Mouse (Mus musculus): ENCODE results near the gene Nus1. TPM values are rescaled to one million over a fixed set of nuclear protein-coding genes. Genes with fewer than 3 reads are reported as not detected.

Nus1 gene
- total and polyA plus RNA-seq, 2 experiments from 2014 or later: 7.2 to 11.6 TPM

GRCm38 (mm10) chr10:52396647-52397046 is 20.7 kb upstream of the Nus1 start:
- ATAC-seq (ENCODE audit: insufficient read depth, low read depth): no peak
- WGBS: 82% methylated on average over 3 of the region's 3 CpGs
- no peak overlapping the region for H3K27ac ChIP-seq (ENCODE audit: low read depth)
- H3K4me3 ChIP-seq (ENCODE audit: low read depth, low read length): no peak overlapping the region
- DNase-seq (ENCODE audit: low spot score): no peak
- TF ChIP-seq CTCF (IDR thresholded peaks at IDR 0.05; ENCODE audit: low read depth): no peak
- no peak overlapping the region for H3K9ac ChIP-seq (replicated peaks; ENCODE audit: low read depth, low read length)
- no peaks in the 10 kb centered on the region for H3K9me3 ChIP-seq (replicated peaks; ENCODE audit: control insufficient read depth, low read length)
- no peaks in the 10 kb centered on the region for H3K36me3 ChIP-seq (replicated peaks; ENCODE audit: control insufficient read depth, insufficient read depth, low read length)
- H3K4me1 ChIP-seq (ENCODE audit: control insufficient read depth, insufficient read depth): no peaks in the 10 kb centered on the region
- H3K4me2 ChIP-seq (ENCODE audit: low read depth, low read length): no peak overlapping the region
- no peaks in the 10 kb centered on the region for H3K27me3 ChIP-seq (ENCODE audit: control insufficient read depth, insufficient read depth, low read length)

- WGBS: 60% methylated on average over 2 of the region's 2 CpGs
- Histone ChIP-seq H3K4me2 (ENCODE audit: low read depth, low read length) (no peak overlapping the region), H3K9ac (replicated peaks; ENCODE audit: low read depth, low read length) (no peak overlapping the region), H3K27me3 (ENCODE audit: control insufficient read depth, insufficient read depth, low read length) (no peaks in the 10 kb centered on the region), H3K9me3 (replicated peaks; ENCODE audit: control insufficient read depth, low read length) (no peaks in the 10 kb centered on the region), H3K27ac (ENCODE audit: low read depth) (no peak overlapping the region), H3K4me1 (ENCODE audit: control insufficient read depth, insufficient read depth) (no peaks in the 10 kb centered on the region), H3K36me3 (replicated peaks; ENCODE audit: control insufficient read depth, insufficient read depth, low read length) (no peaks in the 10 kb centered on the region), H3K4me3 (ENCODE audit: low read depth, low read length) (no peak overlapping the region)
- TF ChIP-seq CTCF (IDR thresholded peaks at IDR 0.05; ENCODE audit: low read depth): no peak
- no peak for TF ChIP-seq EP300 (IDR thresholded peaks at IDR 0.05; ENCODE audit: low read depth)
- DNase-seq (ENCODE audit: low spot score): no peak
- no peak for ATAC-seq (ENCODE audit: insufficient read depth, low read depth)
These were observed 18.6 kb upstream of the Nus1 start for GRCm38 (mm10) chr10:52398715-52399114.

GRCm38 (mm10) chr10:52399722-52400121 is 17.6 kb upstream of the Nus1 start:
- Histone ChIP-seq H3K27ac (ENCODE audit: low read depth) (no peak overlapping the region), H3K4me2 (ENCODE audit: low read depth, low read length) (no peak overlapping the region), H3K36me3 (replicated peaks; ENCODE audit: control insufficient read depth, insufficient read depth, low read length) (no peaks in the 10 kb centered on the region), H3K27me3 (ENCODE audit: control insufficient read depth, insufficient read depth, low read length) (no peaks in the 10 kb centered on the region), H3K9ac (replicated peaks; ENCODE audit: low read depth, low read length) (no peak overlapping the region), H3K4me1 (ENCODE audit: control insufficient read depth, insufficient read depth) (no peaks in the 10 kb centered on the region), H3K9me3 (replicated peaks; ENCODE audit: control insufficient read depth, low read length) (no peaks in the 10 kb centered on the region), H3K4me3 (ENCODE audit: low read depth, low read length) (no peak overlapping the region)
- 41% methylated on average over 3 of the region's 3 CpGs for WGBS
- no peak for TF ChIP-seq EP300 (IDR thresholded peaks at IDR 0.05; ENCODE audit: low read depth)
- no peak for TF ChIP-seq CTCF (IDR thresholded peaks at IDR 0.05; ENCODE audit: low read depth)
- no peak for ATAC-seq (ENCODE audit: insufficient read depth, low read depth)
- DNase-seq (ENCODE audit: low spot score): no peak

DNA sequence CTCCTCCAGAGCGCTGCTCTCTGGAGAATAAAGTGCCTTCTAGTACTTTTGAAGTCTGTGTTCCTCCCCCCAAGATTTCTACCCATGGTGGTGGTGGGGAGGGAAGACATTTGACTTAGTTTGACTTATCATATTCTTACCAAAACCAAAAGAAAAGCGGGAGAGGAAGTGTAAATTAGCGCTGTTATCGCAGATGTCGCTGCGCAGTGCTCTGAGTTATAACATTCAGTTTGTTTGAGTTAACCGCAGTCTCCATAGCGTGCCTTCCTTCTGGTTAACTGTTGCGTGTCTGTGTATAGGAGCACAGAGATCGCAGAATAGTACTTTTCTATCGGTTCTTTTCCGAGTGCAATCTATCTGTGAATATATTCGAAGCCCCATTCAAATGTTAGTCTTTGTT is 12.2 kb upstream of the Nus1 start:
- H3K36me3 ChIP-seq (replicated peaks; ENCODE audit: control insufficient read depth, insufficient read depth, low read length): no peaks in the 10 kb centered on the region
- no peaks in the 10 kb centered on the region for H3K9me3 ChIP-seq (replicated peaks; ENCODE audit: control insufficient read depth, low read length)
- TF ChIP-seq CTCF (IDR thresholded peaks at IDR 0.05; ENCODE audit: low read depth) (no peak), EP300 (IDR thresholded peaks at IDR 0.05; ENCODE audit: low read depth) (no peak)
- no peak overlapping the region for H3K4me3 ChIP-seq (ENCODE audit: low read depth, low read length)
- ATAC-seq (ENCODE audit: insufficient read depth, low read depth): no peak
- no peak overlapping the region for H3K9ac ChIP-seq (replicated peaks; ENCODE audit: low read depth, low read length)
- 83% methylated on average over 13 of the region's 13 CpGs for WGBS
- no peak overlapping the region for H3K27ac ChIP-seq (ENCODE audit: low read depth)
- no peak for DNase-seq (ENCODE audit: low spot score)
- H3K4me1 ChIP-seq (ENCODE audit: control insufficient read depth, insufficient read depth): no peaks in the 10 kb centered on the region
- no peaks in the 10 kb centered on the region for H3K27me3 ChIP-seq (ENCODE audit: control insufficient read depth, insufficient read depth, low read length)
- H3K4me2 ChIP-seq (ENCODE audit: low read depth, low read length): no peak overlapping the region

GRCm38 (mm10) chr10:52407526-52407925 is 9.8 kb upstream of the Nus1 start:
- no peak for TF ChIP-seq CTCF (IDR thresholded peaks at IDR 0.05; ENCODE audit: low read depth)
- no peak for TF ChIP-seq EP300 (IDR thresholded peaks at IDR 0.05; ENCODE audit: low read depth)
- no peak overlapping the region for H3K27ac ChIP-seq (ENCODE audit: low read depth)
- ATAC-seq (ENCODE audit: insufficient read depth, low read depth) (no peak), DNase-seq (ENCODE audit: low spot score) (no peak)
- H3K4me3 ChIP-seq (ENCODE audit: low read depth, low read length): no peak overlapping the region
- WGBS: 83% methylated on average over 2 of the region's 2 CpGs
- H3K9ac ChIP-seq (replicated peaks; ENCODE audit: low read depth, low read length): no peak overlapping the region
- no peaks in the 10 kb centered on the region for H3K9me3 ChIP-seq (replicated peaks; ENCODE audit: control insufficient read depth, low read length)
- no peaks in the 10 kb centered on the region for H3K4me1 ChIP-seq (ENCODE audit: control insufficient read depth, insufficient read depth)
- no peak overlapping the region for H3K4me2 ChIP-seq (ENCODE audit: low read depth, low read length)
- H3K27me3 ChIP-seq (ENCODE audit: control insufficient read depth, insufficient read depth, low read length): no peaks in the 10 kb centered on the region
- no peaks in the 10 kb centered on the region for H3K36me3 ChIP-seq (replicated peaks; ENCODE audit: control insufficient read depth, insufficient read depth, low read length)

DNA sequence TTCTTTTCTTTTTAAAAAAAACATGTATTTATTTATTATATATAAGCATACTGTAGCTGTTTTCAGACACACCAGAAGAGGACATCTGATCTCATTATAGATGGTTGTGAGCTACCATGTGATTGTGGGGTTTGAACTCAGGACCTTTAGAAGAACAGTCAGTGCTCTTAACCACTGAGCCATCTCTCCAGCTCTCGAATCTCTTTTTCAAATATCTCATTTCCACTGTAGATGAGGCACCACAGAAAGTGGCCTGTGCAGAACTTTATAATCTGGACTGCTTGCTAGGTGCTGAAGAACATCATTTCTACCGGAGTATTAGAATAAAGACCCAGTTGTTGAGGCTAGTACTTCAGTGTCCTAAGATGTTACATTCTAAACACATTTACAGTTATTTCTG is 2.3 kb upstream of the Nus1 start:
- Histone ChIP-seq H3K27me3 (ENCODE audit: control insufficient read depth, insufficient read depth, low read length) (no peaks in the 10 kb centered on the region), H3K4me1 (ENCODE audit: control insufficient read depth, insufficient read depth) (peaks cover 20% of the 10 kb centered on the region), H3K4me3 (ENCODE audit: low read depth, low read length) (no peak overlapping the region), H3K36me3 (replicated peaks; ENCODE audit: control insufficient read depth, insufficient read depth, low read length) (no peaks in the 10 kb centered on the region), H3K9me3 (replicated peaks; ENCODE audit: control insufficient read depth, low read length) (no peaks in the 10 kb centered on the region), H3K9ac (replicated peaks; ENCODE audit: low read depth, low read length) (no peak overlapping the region), H3K27ac (ENCODE audit: low read depth) (no peak overlapping the region), H3K4me2 (ENCODE audit: low read depth, low read length) (no peak overlapping the region)
- no peak for DNase-seq (ENCODE audit: low spot score)
- 69% methylated on average over 2 of the region's 2 CpGs for WGBS
- no peak for TF ChIP-seq CTCF (IDR thresholded peaks at IDR 0.05; ENCODE audit: low read depth)
- TF ChIP-seq EP300 (IDR thresholded peaks at IDR 0.05; ENCODE audit: low read depth): no peak
- ATAC-seq (ENCODE audit: insufficient read depth, low read depth): no peak
